Mouse (Mus musculus): ENCODE measurements at regions not wholly inside any gene's neighbourhood (a gene's known extent, or its start where the extent isn't known, plus 50 kb on each side); places are given as distances from the start of the nearest gene placed in this dataset.
"Not testable (repeated sequence)": the region's sequence is repeated elsewhere in the genome, so short reads cannot be mapped to it uniquely, and the experiment has no call there.

DNA sequence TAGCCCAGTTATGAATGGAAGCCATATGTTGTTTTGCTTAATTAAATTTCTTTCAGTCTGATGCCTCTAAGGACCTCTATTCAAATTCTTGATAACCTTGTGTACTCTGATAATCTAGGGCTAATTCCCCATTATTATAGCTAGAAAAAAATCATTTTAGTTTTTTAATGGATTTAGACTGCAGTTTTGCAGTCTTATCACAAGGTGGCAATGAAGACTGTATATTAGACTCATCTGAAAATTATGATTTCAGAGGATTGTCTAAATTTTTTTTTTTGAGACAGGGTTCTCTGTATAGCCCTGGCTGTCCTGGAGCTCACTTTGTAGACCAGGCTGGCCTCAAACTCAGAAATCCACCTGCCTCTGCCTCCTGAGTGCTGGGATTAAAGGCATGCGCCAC, 1292.9 kb upstream of the Tacstd2 start:
- TF ChIP-seq CTCF, EP300 (IDR thresholded peaks at IDR 0.05): not testable (repeated sequence)
